Mouse (Mus musculus): ENCODE results near the gene Rpf2.

Gene Rpf2

DNA sequence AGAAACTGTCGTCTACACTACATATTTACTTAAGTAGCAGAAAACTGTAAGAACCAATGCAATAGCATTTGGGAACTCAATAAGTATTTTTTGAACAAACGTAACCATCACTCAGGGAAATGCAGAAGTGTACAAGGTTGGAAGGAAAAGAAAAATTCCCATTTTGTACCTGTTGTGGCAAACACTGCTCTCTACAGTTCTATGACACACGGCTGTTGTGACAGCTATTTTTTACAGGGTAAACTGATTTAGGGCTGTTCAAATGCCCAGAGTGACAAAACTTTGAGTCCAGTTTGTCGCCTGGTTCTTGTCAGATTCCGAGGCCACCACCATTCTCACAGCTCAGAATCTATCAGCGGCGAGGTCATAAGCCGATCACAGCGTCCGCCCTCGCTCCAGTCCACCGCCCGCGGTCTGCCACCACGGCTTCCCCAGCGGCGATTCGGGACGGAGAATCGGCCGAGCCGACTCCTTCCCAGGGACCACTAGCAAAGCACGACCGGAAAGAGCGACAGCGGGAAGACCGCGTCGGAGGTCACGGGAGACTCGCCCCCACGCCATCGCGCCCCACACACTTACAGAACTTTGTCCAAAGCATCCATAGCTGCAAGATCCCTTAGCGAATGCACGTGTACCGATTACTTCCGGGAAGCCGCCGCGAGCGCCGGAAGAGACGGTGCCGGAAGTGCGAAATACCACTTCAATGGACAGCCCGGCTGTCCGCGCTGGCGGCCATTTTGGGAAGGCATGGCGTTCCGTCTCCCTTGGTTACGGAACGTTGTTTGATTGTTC lies at the start of gene Rpf2:
Gene Rpf2 (minus strand): TSS at position 663 of the 792 bp plus-strand sequence.
- in situ Hi-C loops (cut with MboI; ENCODE audit: low pct_unique_long_range_greater_than_20kb in 1 of 2, low sequenced_read_pairs in 2 of 2, unreplicated experiment in 1 of 2) = no loop called here

GRCm38 (mm10) chr10:40292640-40293039 lies 45.8 kb upstream of the Rpf2 start:
- in situ Hi-C loops (cut with MboI; ENCODE audit: low pct_unique_long_range_greater_than_20kb in 1 of 2, low sequenced_read_pairs in 2 of 2, unreplicated experiment in 1 of 2) = no loop called here

DNA sequence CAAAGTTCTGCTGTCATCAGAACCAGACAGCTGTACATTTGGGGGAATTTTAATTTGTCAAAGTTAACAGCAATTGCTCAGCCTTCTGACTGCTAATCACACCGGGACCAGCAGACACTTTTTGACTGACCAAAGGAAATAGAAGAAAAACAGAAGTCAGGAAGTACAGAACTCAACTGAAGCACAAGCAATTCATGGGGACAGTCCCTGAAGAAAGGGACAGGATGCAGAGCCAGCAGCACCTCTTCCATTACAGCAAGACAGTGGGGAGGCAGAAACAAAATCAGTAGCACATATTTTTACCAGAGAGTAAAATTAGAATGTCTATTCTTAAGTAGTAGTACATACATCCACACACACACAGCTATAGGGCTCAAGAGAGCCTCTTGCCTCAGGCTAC lies 39.9 kb upstream of the Rpf2 start:
- in situ Hi-C loops (cut with MboI; ENCODE audit: low pct_unique_long_range_greater_than_20kb in 1 of 2, low sequenced_read_pairs in 2 of 2, unreplicated experiment in 1 of 2) = no loop called here

- in situ Hi-C loops (cut with MboI; ENCODE audit: low pct_unique_long_range_greater_than_20kb in 1 of 2, low sequenced_read_pairs in 2 of 2, unreplicated experiment in 1 of 2) = no loop called here
Measured at GRCm38 (mm10) chr10:40285571-40285970, 38.7 kb upstream of the Rpf2 start.

DNA sequence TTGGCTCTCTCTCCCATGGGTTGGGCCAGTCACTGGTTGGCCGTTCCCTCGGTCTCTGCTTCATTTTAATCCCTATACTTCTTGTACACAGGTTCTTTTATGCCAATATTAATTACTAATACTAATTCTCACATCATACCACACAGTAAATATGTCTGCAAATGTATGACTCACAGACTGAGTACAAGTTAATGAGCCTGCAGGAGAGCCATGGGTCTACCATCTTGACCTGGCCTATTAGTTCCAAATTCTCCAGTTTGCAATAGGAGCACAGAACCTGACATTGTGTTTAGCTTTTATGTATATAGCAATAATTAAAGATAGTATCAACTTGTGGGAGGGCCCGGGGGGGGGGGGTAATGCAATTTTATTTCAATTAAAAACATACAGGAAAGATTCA lies 38.2 kb upstream of the Rpf2 start:
- in situ Hi-C loops (cut with MboI; ENCODE audit: low pct_unique_long_range_greater_than_20kb in 1 of 2, low sequenced_read_pairs in 2 of 2, unreplicated experiment in 1 of 2) = no loop called here

DNA sequence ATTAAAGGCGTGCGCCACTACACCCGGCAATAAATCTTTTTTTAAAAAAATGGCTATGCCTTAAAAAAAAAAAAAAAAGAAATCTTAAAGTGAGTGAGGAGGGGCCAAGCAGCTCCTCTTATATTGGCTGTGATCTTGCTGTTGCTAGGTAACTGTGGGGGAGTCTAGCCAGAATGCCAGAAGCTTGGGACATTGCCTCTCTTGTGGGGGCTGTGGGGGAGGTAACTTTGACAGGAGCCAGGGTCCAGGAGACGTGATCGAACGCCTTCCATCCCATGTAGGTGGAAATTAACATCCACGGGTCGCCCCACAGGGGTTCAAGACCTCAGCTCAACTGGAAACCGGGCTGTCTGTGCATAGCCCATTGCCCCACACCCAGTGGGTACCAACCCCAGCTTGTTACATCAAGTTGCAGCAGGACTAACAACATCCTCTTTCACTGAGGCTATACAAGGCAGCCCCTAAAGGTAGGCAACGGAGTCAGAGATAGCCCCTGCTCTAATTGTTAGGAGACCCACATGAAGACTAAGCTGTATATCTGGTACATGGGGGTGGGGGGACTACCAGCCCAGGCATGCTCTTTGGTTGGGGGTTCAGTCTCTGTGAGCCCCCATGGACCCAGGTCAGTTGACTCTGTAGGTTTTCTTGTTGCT lies 37.5 kb upstream of the Rpf2 start:
- in situ Hi-C loops (cut with MboI; ENCODE audit: low pct_unique_long_range_greater_than_20kb in 1 of 2, low sequenced_read_pairs in 2 of 2, unreplicated experiment in 1 of 2) = no loop called here

DNA sequence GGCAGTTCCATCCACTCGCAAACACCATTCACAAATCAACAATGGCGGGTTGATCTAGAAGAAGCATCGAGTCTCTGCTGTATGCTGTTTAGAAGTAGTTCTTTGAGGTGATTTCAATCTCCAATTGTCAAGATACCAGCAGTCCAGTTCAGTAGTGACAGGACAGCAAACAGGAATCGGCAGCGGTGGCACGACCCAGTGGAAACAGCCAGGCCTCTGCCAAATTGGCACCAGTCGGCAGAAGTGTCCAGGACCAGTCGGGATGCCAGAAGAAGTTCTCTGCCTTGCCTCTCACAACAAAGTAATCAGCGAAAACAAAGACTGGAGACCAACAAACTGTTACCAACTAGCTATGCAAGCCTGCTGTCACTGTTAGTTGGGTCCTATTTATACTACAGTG lies 36.8 kb upstream of the Rpf2 start:
- in situ Hi-C loops (cut with MboI; ENCODE audit: low pct_unique_long_range_greater_than_20kb in 1 of 2, low sequenced_read_pairs in 2 of 2, unreplicated experiment in 1 of 2) = no loop called here

GRCm38 (mm10) chr10:40281565-40281964 lies 34.7 kb upstream of the Rpf2 start:
- in situ Hi-C loops (cut with MboI; ENCODE audit: low pct_unique_long_range_greater_than_20kb in 1 of 2, low sequenced_read_pairs in 2 of 2, unreplicated experiment in 1 of 2) = no loop called here

- in situ Hi-C loops (cut with MboI; ENCODE audit: low pct_unique_long_range_greater_than_20kb in 1 of 2, low sequenced_read_pairs in 2 of 2, unreplicated experiment in 1 of 2) = no loop called here
Measured at GRCm38 (mm10) chr10:40278317-40278716, 31.5 kb upstream of the Rpf2 start.

GRCm38 (mm10) chr10:40275991-40276390 lies 29.2 kb upstream of the Rpf2 start:
- in situ Hi-C loops (cut with MboI; ENCODE audit: low pct_unique_long_range_greater_than_20kb in 1 of 2, low sequenced_read_pairs in 2 of 2, unreplicated experiment in 1 of 2) = no loop called here

GRCm38 (mm10) chr10:40273938-40274337 lies 27.1 kb upstream of the Rpf2 start:
- in situ Hi-C loops (cut with MboI; ENCODE audit: low pct_unique_long_range_greater_than_20kb in 1 of 2, low sequenced_read_pairs in 2 of 2, unreplicated experiment in 1 of 2) = no loop called here

GRCm38 (mm10) chr10:40271216-40271615 lies 24.4 kb upstream of the Rpf2 start:
- in situ Hi-C loops (cut with MboI; ENCODE audit: low pct_unique_long_range_greater_than_20kb in 1 of 2, low sequenced_read_pairs in 2 of 2, unreplicated experiment in 1 of 2) = no loop called here

DNA sequence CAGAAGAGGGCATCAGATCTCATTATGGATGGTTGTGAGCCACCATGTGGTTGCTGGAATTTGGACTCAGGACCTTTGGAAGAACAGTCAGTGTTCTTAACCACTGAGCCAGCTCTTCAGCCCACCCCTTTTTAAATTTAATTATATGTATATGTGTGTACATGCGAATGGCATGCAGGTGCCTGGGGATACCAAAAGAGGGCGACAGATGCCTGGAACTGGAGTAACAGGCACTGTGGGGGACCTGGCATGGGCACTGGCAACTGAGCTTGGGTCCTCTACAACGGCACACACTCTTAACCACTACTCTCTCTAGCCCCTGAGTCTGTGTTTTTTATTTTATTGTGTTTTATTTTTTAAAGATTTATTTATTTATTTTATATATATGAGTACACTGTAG lies 18.1 kb upstream of the Rpf2 start:
- in situ Hi-C loops (cut with MboI; ENCODE audit: low pct_unique_long_range_greater_than_20kb in 1 of 2, low sequenced_read_pairs in 2 of 2, unreplicated experiment in 1 of 2) = loop anchor here in 1 of 2 experiments (5.0 kb wide), 1 partner anchor 257 kb away; no protein-coding TSS in a partner anchor

GRCm38 (mm10) chr10:40263691-40264090 lies 16.9 kb upstream of the Rpf2 start:
- in situ Hi-C loops (cut with MboI; ENCODE audit: low pct_unique_long_range_greater_than_20kb in 1 of 2, low sequenced_read_pairs in 2 of 2, unreplicated experiment in 1 of 2) = loop anchor here in 1 of 2 experiments (5.0 kb wide), 1 partner anchor 259 kb away; no protein-coding TSS in a partner anchor

- in situ Hi-C loops (cut with MboI; ENCODE audit: low pct_unique_long_range_greater_than_20kb in 1 of 2, low sequenced_read_pairs in 2 of 2, unreplicated experiment in 1 of 2) = loop anchor here in 1 of 2 experiments (5.0 kb wide), 1 partner anchor 260 kb away; no protein-coding TSS in a partner anchor
Measured at GRCm38 (mm10) chr10:40262200-40262599, 15.4 kb upstream of the Rpf2 start.

GRCm38 (mm10) chr10:40260305-40260704 lies 13.5 kb upstream of the Rpf2 start:
- in situ Hi-C loops (cut with MboI; ENCODE audit: low pct_unique_long_range_greater_than_20kb in 1 of 2, low sequenced_read_pairs in 2 of 2, unreplicated experiment in 1 of 2) = loop anchor here in 1 of 2 experiments (5.0 kb wide), 1 partner anchor 262 kb away; no protein-coding TSS in a partner anchor

- in situ Hi-C loops (cut with MboI; ENCODE audit: low pct_unique_long_range_greater_than_20kb in 1 of 2, low sequenced_read_pairs in 2 of 2, unreplicated experiment in 1 of 2) = loop anchor here in 1 of 2 experiments (5.0 kb wide), 1 partner anchor 263 kb away; no protein-coding TSS in a partner anchor
Measured at GRCm38 (mm10) chr10:40259542-40259941, 12.7 kb upstream of the Rpf2 start.

DNA sequence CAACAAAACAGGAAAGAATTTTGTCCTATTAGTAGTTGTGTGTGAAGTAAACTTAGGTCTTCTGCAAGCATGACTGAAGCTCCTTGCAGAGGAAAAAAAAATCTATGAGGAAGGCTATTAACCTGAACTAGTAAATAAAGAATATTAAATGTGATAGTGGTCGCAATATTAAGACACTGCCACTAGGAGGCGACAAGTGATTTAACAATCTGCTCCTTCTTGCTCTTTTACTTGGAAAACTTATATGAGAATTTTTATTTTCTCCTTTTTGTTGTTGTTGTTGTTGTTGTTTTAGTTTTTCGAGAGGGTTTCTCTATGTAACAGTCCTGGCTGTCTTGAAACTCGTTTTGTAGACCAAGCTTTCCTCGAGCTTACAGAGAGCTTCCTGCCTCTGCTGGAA lies 12.1 kb upstream of the Rpf2 start:
- in situ Hi-C loops (cut with MboI; ENCODE audit: low pct_unique_long_range_greater_than_20kb in 1 of 2, low sequenced_read_pairs in 2 of 2, unreplicated experiment in 1 of 2) = loop anchor here in 1 of 2 experiments (5.0 kb wide), 1 partner anchor 263 kb away; no protein-coding TSS in a partner anchor

DNA sequence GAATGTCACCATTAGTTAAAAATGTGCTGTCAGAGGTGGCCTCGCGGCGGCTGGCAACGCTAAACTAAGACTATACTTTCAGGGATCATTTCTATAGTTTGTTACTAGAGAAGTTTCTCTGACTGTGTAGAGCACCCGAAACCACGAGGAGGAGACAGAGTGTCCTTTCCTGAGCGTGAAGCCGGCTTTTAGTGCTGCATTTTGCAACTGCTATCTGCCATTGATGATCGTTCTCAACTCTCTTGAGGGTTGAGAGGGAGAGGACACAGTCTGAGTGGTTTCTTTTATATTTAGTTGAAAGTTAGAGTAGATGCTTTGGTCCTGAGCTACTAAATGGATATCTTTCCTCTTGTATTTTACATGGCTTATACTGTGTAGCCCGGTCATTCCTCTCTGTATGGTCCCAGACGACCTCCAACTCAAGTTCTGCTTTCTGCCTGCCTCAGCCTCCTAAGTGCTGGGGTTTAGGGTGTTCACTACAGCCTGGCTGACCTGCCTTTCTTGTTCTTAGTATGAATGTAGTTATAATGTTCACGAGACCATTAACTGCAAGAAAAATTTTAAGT lies 11.6 kb upstream of the Rpf2 start:
- in situ Hi-C loops (cut with MboI; ENCODE audit: low pct_unique_long_range_greater_than_20kb in 1 of 2, low sequenced_read_pairs in 2 of 2, unreplicated experiment in 1 of 2) = loop anchor here in 1 of 2 experiments (5.0 kb wide), 1 partner anchor 264 kb away; no protein-coding TSS in a partner anchor

All from mouse embryonic stem cell (cell line).